Mouse (Mus musculus): ENCODE measurements at regions not wholly inside any gene's neighbourhood (a gene's known extent, or its start where the extent isn't known, plus 50 kb on each side); places are given as distances from the start of the nearest gene placed in this dataset.
"Not testable (repeated sequence)": the region's sequence is repeated elsewhere in the genome, so short reads cannot be mapped to it uniquely, and the experiment has no call there.

DNA sequence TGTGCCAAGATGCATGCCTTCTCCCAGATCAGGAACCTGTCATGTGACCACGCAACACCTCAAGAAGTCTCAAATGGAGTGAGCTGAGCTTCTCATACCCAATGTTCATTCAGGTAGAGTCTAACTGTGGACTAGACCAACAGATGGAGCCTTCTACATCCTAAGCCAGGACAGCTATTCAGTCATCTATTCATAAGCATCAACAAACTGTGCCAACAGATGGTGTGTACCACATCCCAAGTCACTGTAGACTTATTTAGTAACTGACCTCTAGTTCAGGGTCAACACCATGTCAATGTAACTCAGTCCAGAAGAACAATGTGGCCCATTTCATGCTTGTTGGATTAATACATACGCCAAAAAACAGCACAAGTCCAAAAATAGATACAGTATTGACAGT, 146.1 kb downstream of the Glrx3 start:
- H3K36me3 ChIP-seq (ENCODE audit: control insufficient read depth, insufficient read depth, low read length) = no peaks in the 10 kb centered on the region
- H3K27me3 ChIP-seq (ENCODE audit: control insufficient read depth, insufficient read depth, low read depth, low read length) = no peaks in the 10 kb centered on the region
- no peak overlapping the region for H3K4me2 ChIP-seq (ENCODE audit: low read depth, low read length)
- H3K9me3 ChIP-seq (ENCODE audit: control insufficient read depth, low read length) = no peaks in the 10 kb centered on the region
- 75% methylated on average over 2 of the region's 2 CpGs for WGBS
- H3K27ac ChIP-seq (ENCODE audit: low read length) = no peak overlapping the region
- H3K4me3 ChIP-seq (ENCODE audit: low read length) = no peak overlapping the region
- H3K4me1 ChIP-seq (replicated peaks; ENCODE audit: control insufficient read depth, insufficient read depth, low read length) = no peaks in the 10 kb centered on the region
- ATAC-seq (ENCODE audit: low read depth) = no peak
- no peak overlapping the region for H3K9ac ChIP-seq (ENCODE audit: low read length)

GRCm38 (mm10) chr7:137584916-137585315, 147.5 kb downstream of the Glrx3 start:
- WGBS = 77% methylated on average over 4 of the region's 4 CpGs
- H3K9ac ChIP-seq (ENCODE audit: low read length); H3K36me3 ChIP-seq (ENCODE audit: control insufficient read depth, insufficient read depth, low read length); H3K27me3 ChIP-seq (ENCODE audit: control insufficient read depth, insufficient read depth, low read depth, low read length); H3K4me1 ChIP-seq (replicated peaks; ENCODE audit: control insufficient read depth, insufficient read depth, low read length); H3K4me3 ChIP-seq (ENCODE audit: low read length); ATAC-seq (ENCODE audit: low read depth); H3K27ac ChIP-seq (ENCODE audit: low read length); H3K9me3 ChIP-seq (ENCODE audit: control insufficient read depth, low read length); H3K4me2 ChIP-seq (ENCODE audit: low read depth, low read length): not testable (repeated sequence)

DNA sequence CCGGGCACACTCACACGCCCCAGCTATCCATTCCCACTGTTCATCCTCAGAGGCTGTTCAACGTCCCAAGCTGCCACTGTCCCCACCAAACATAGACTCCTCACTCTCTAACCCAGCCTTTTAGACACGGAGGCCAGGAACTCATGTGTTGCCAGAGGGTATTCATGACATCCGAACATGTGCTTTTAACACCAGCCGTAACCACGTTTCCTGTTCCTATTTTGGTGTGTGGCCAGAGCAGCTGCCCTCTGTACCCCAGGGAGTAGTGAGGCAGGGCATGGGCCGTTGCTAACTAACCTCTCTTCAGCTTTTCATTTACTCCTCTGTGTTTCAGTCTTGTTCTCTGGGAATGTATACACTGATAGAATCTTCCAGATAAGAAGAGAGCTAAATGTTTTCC, 156.2 kb downstream of the Glrx3 start:
- Histone ChIP-seq H3K4me2 (ENCODE audit: low read depth, low read length) (no peak overlapping the region), H3K27me3 (ENCODE audit: control insufficient read depth, insufficient read depth, low read depth, low read length) (no peaks in the 10 kb centered on the region; the same call in 1 of the 2 replicates), H3K4me3 (ENCODE audit: low read length) (no peak overlapping the region), H3K36me3 (ENCODE audit: control insufficient read depth, insufficient read depth, low read length) (no peaks in the 10 kb centered on the region), H3K9me3 (ENCODE audit: control insufficient read depth, low read length) (no peaks in the 10 kb centered on the region), H3K4me1 (replicated peaks; ENCODE audit: control insufficient read depth, insufficient read depth, low read length) (no peaks in the 10 kb centered on the region), H3K27ac (ENCODE audit: low read length) (no peak overlapping the region), H3K9ac (ENCODE audit: low read length) (no peak overlapping the region)
- ATAC-seq (ENCODE audit: low read depth) = no peak
- WGBS = 55% methylated on average over 8 of the region's 8 CpGs

- WGBS = 76% methylated on average over 4 of the region's 4 CpGs
- H3K4me2 ChIP-seq (ENCODE audit: low read depth, low read length) = no peak overlapping the region
- no peak for ATAC-seq (ENCODE audit: low read depth)
These were observed 158.2 kb downstream of the Glrx3 start for GRCm38 (mm10) chr7:137595567-137595966.

DNA sequence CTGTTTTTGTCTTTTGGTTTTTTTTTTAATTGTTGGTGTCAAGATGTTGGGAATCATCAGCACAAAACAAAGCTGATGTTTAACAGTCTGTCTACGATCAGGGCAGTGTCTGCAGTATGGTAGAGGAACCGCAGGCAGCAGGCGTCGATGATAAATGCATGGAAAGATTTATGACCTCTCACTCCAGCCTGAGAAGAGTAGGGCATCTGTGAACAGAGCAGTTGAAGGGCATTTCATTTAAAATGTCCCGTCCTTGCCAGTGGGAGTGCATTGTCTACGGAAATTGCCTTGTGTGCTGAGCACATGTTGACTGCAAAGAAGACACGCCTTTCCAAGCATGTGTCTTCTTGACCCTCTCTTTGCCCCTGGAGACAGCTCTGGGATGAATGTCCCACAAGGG, 158.7 kb downstream of the Glrx3 start:
- Histone ChIP-seq H3K36me3 (ENCODE audit: control insufficient read depth, insufficient read depth, low read length) (no peaks in the 10 kb centered on the region), H3K4me1 (replicated peaks; ENCODE audit: control insufficient read depth, insufficient read depth, low read length) (no peaks in the 10 kb centered on the region), H3K9ac (ENCODE audit: low read length) (no peak overlapping the region), H3K27ac (ENCODE audit: low read length) (no peak overlapping the region), H3K4me2 (ENCODE audit: low read depth, low read length) (no peak overlapping the region), H3K27me3 (ENCODE audit: control insufficient read depth, insufficient read depth, low read depth, low read length) (no peaks in the 10 kb centered on the region; the same call in 1 of the 2 replicates), H3K9me3 (ENCODE audit: control insufficient read depth, low read length) (no peaks in the 10 kb centered on the region), H3K4me3 (ENCODE audit: low read length) (no peak overlapping the region)
- no peak for ATAC-seq (ENCODE audit: low read depth)
- WGBS = 54% methylated on average over 7 of the region's 7 CpGs

More at GRCm38 (mm10) chr7:137595567-137595966, 158.2 kb downstream of the Glrx3 start:
- Histone ChIP-seq H3K36me3 (ENCODE audit: control insufficient read depth, insufficient read depth, low read length) (no peaks in the 10 kb centered on the region), H3K27me3 (ENCODE audit: control insufficient read depth, insufficient read depth, low read depth, low read length) (no peaks in the 10 kb centered on the region; the same call in 1 of the 2 replicates), H3K27ac (ENCODE audit: low read length) (no peak overlapping the region), H3K4me3 (ENCODE audit: low read length) (no peak overlapping the region), H3K9ac (ENCODE audit: low read length) (no peak overlapping the region), H3K9me3 (ENCODE audit: control insufficient read depth, low read length) (no peaks in the 10 kb centered on the region), H3K4me1 (replicated peaks; ENCODE audit: control insufficient read depth, insufficient read depth, low read length) (no peaks in the 10 kb centered on the region)

- H3K4me1 ChIP-seq (replicated peaks; ENCODE audit: control insufficient read depth, insufficient read depth, low read length) = no peaks in the 10 kb centered on the region
- H3K4me2 ChIP-seq (ENCODE audit: low read depth, low read length) = no peak overlapping the region
- H3K27ac ChIP-seq (ENCODE audit: low read length) = no peak overlapping the region
- WGBS = 4% methylated on average over 8 of the region's 8 CpGs
- ATAC-seq (ENCODE audit: low read depth) = peak; percentile 67
- H3K4me3 ChIP-seq (ENCODE audit: low read length) = no peak overlapping the region
- no peaks in the 10 kb centered on the region for H3K27me3 ChIP-seq (ENCODE audit: control insufficient read depth, insufficient read depth, low read depth, low read length)
- no peak overlapping the region for H3K9ac ChIP-seq (ENCODE audit: low read length)
- no peaks in the 10 kb centered on the region for H3K9me3 ChIP-seq (ENCODE audit: control insufficient read depth, low read length)
- no peaks in the 10 kb centered on the region for H3K36me3 ChIP-seq (ENCODE audit: control insufficient read depth, insufficient read depth, low read length)
These were observed 165.6 kb downstream of the Glrx3 start for GRCm38 (mm10) chr7:137603039-137603438.

- Histone ChIP-seq H3K27me3 (ENCODE audit: control insufficient read depth, insufficient read depth, low read depth, low read length) (no peaks in the 10 kb centered on the region), H3K27ac (ENCODE audit: low read length) (no peak overlapping the region), H3K4me1 (replicated peaks; ENCODE audit: control insufficient read depth, insufficient read depth, low read length) (no peaks in the 10 kb centered on the region), H3K4me3 (ENCODE audit: low read length) (no peak overlapping the region), H3K36me3 (ENCODE audit: control insufficient read depth, insufficient read depth, low read length) (no peaks in the 10 kb centered on the region), H3K9ac (ENCODE audit: low read length) (no peak overlapping the region), H3K4me2 (ENCODE audit: low read depth, low read length) (no peak overlapping the region), H3K9me3 (ENCODE audit: control insufficient read depth, low read length) (no peaks in the 10 kb centered on the region)
- ATAC-seq (ENCODE audit: low read depth) = no peak
- 35% methylated on average over 6 of the region's 6 CpGs for WGBS
These were observed 172.3 kb downstream of the Glrx3 start for GRCm38 (mm10) chr7:137609752-137610151.

DNA sequence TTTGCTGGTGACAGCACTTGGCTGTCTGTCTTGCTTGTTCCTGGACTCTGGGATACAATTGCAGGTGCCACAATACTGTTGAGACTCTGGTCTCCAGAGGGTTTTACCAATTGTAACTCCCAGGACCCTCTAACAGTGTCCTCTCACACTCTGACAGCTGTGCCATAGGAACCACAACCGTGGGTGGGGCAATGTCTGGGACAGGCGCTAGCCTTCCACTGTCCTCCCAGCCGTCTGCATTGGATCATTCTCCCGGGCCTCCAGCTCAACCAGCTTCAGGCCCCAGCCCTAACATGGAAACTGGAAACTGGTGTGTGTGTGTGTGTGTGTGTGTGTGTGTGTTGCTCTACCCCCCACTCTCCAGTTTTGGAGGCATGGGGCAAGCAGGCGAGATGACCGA, 173.9 kb downstream of the Glrx3 start:
- Histone ChIP-seq H3K4me2 (ENCODE audit: low read depth, low read length) (no peak overlapping the region), H3K36me3 (ENCODE audit: control insufficient read depth, insufficient read depth, low read length) (no peaks in the 10 kb centered on the region), H3K27ac (ENCODE audit: low read length) (no peak overlapping the region), H3K27me3 (ENCODE audit: control insufficient read depth, insufficient read depth, low read depth, low read length) (no peaks in the 10 kb centered on the region), H3K4me1 (replicated peaks; ENCODE audit: control insufficient read depth, insufficient read depth, low read length) (no peaks in the 10 kb centered on the region), H3K9me3 (ENCODE audit: control insufficient read depth, low read length) (no peaks in the 10 kb centered on the region), H3K9ac (ENCODE audit: low read length) (no peak overlapping the region), H3K4me3 (ENCODE audit: low read length) (no peak overlapping the region)
- no peak for ATAC-seq (ENCODE audit: low read depth)
- 65% methylated on average over 6 of the region's 6 CpGs for WGBS

DNA sequence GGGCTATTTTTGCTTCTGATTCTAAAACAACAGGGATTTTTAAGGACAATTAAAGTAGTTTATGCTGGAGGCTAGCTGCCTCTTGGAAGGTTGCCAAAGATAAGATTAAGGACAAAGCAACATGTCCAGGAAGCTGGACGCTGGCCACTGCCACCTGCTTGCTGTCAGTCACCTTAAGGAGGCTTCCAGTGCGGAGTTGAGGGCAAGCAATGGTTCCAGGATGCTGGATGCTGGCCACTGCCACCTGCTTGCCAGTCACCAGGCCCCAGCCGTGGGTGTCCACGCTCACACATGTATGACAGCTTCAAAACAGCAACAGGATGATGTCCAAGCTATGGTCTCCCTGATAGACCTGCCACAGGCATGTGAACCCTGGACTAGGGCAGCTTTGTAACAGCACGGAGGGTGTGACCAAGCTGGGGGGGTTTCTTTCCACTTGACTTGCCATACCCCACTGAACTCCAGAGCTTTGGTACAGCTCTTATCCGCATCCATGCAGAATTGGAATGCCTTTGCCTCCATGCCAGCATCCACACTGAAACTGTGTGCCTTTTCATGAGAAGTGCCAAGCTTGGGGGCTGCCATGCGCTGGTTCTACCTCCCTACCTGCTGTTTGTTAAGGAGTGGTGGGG, 174.6 kb downstream of the Glrx3 start:
- Histone ChIP-seq H3K9me3 (ENCODE audit: control insufficient read depth, low read length) (no peaks in the 10 kb centered on the region), H3K36me3 (ENCODE audit: control insufficient read depth, insufficient read depth, low read length) (no peaks in the 10 kb centered on the region), H3K27me3 (ENCODE audit: control insufficient read depth, insufficient read depth, low read depth, low read length) (no peaks in the 10 kb centered on the region), H3K27ac (ENCODE audit: low read length) (no peak overlapping the region), H3K9ac (ENCODE audit: low read length) (no peak overlapping the region), H3K4me3 (ENCODE audit: low read length) (no peak overlapping the region), H3K4me2 (ENCODE audit: low read depth, low read length) (no peak overlapping the region), H3K4me1 (replicated peaks; ENCODE audit: control insufficient read depth, insufficient read depth, low read length) (no peaks in the 10 kb centered on the region)
- 63% methylated on average over 7 of the region's 7 CpGs for WGBS
- ATAC-seq (ENCODE audit: low read depth) = no peak
